Mouse (Mus musculus): ENCODE measurements around the gene Otud7a. TPM values are rescaled to one million over a fixed set of nuclear protein-coding genes. Genes with fewer than 3 reads are reported as not detected.

The Otud7a gene
- polyA plus RNA-seq, 1 experiment from 2014 or later = 3.2 TPM

DNA sequence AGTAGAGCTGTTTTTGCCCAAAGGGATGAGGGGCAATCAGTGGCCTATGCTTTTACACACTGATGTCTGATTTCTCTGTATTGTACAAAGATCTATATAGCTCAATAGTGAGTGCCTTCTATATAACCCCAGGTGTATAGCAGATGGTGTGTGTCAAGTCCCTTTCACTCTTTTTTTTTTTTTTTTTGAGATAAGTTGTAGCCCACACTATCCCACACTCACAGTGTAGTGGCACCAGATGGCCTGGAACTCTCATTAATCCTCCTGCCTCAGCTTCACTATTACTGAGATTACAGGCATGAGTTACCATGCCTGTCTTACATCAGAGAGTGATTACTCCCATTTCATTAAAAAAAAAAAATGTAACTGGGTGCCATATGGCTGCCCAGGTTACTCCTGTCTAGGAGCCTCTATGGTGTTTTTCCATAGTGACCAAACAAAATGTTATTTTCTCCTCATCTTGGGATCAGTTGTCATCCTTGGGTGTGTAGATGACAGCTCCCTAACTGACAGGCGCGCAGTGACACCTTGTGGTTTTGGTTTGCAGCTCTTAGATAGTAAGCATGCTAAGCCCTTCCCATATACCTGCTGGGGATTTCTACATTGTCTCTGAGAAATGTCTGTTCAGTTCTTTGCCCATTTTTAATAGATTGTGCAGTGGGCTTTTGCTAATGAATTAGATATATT, 141.8 kb downstream of the Otud7a start:
- Histone ChIP-seq H3K4me3 (no peak overlapping the region), H3K4me1 (replicated peaks) (no peaks in the 10 kb centered on the region), H3K9ac (no peak overlapping the region), H3K4me2 (no peak overlapping the region), H3K27me3 (no peaks in the 10 kb centered on the region), H3K36me3 (no peaks in the 10 kb centered on the region), H3K9me3 (no peaks in the 10 kb centered on the region), H3K27ac (no peak overlapping the region)
- peak; percentile 68 for ATAC-seq (ENCODE audit: low FRiP score)
- WGBS = 59% methylated on average over 2 of the region's 2 CpGs

DNA sequence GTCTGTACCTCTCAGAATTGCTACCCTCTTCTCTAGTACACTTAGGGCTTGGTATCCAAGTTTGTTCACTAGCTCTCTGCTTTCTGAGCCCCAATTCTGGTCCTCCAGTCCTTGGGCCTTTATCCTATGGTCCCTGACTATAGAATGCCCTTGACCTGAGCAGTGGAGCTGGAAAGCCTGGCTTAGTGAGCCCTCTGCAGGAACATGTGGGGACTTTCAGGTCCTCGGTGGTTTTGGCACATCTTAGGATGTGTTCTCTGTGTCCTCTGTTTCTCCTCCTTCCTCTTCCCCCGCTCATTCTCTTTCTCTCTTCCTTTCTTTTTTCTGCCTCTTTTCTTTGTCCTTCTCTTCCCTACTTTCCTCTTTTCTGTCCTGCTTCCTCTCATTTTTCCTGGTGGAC, 145.8 kb downstream of the Otud7a start:
- H3K4me2 ChIP-seq = no peak overlapping the region
- no peak for ATAC-seq (ENCODE audit: low FRiP score)
- no peaks in the 10 kb centered on the region for H3K9me3 ChIP-seq
- H3K9ac ChIP-seq = no peak overlapping the region
- H3K27ac ChIP-seq = no peak overlapping the region
- no peaks in the 10 kb centered on the region for H3K27me3 ChIP-seq
- H3K4me3 ChIP-seq = no peak overlapping the region
- 72% methylated on average over 2 of the region's 2 CpGs for WGBS
- H3K4me1 ChIP-seq (replicated peaks) = no peaks in the 10 kb centered on the region
- H3K36me3 ChIP-seq = no peaks in the 10 kb centered on the region

DNA sequence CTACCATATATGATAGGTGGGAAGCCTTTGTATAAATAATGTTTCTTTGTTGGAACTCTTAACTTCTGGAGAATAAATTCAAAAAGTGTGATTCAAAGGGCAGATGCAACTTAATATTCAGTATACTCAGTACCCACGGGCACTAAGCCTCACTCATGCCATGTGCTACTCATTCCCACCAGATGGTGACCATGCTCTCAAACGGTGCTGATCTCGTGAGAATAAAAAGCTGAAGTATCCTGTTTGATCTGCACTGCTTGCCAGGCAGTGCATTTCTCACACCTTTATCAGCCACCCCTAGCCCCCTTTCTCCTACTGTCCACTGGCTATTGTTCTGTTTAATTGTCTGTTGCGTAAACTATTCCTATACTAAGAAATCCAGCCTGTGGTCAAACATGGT, 146.8 kb downstream of the Otud7a start:
- no peaks in the 10 kb centered on the region for H3K36me3 ChIP-seq
- no peaks in the 10 kb centered on the region for H3K27me3 ChIP-seq
- no peak overlapping the region for H3K9ac ChIP-seq
- H3K4me3 ChIP-seq = no peak overlapping the region
- 76% methylated on average over 4 of the region's 4 CpGs for WGBS
- 0 out of 2 replicates have a peak, but pooled peaks have one; percentile 36 for ATAC-seq (ENCODE audit: low FRiP score)
- H3K9me3 ChIP-seq = no peaks in the 10 kb centered on the region
- no peak overlapping the region for H3K27ac ChIP-seq
- no peak overlapping the region for H3K4me2 ChIP-seq
- H3K4me1 ChIP-seq (replicated peaks) = no peaks in the 10 kb centered on the region

DNA sequence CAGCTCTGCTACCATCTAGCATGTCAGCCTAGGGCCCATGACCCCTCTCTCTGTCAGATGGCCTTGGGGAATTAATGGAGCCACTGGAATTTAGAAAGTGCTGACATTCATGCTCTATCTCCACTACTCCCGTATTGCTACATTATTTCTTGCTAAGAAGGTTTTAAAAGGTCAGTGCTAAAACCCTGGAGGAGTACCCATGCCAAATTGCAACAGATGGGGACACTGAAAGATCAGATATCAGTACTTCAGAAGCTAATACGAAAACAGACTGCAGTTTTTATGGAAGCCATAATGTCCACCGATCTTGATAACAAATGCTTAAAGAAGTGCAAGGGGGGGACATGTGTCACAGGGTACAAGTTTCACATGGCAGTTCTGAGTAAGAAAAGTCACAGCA, 147.5 kb downstream of the Otud7a start:
- ATAC-seq (ENCODE audit: low FRiP score) = no peak
- H3K27me3 ChIP-seq = no peaks in the 10 kb centered on the region
- no peaks in the 10 kb centered on the region for H3K9me3 ChIP-seq
- H3K27ac ChIP-seq = no peak overlapping the region
- no peak overlapping the region for H3K9ac ChIP-seq
- no peaks in the 10 kb centered on the region for H3K36me3 ChIP-seq
- no peak overlapping the region for H3K4me2 ChIP-seq
- no peaks in the 10 kb centered on the region for H3K4me1 ChIP-seq (replicated peaks)
- 84% methylated on average over 3 of the region's 3 CpGs for WGBS
- H3K4me3 ChIP-seq = no peak overlapping the region

DNA sequence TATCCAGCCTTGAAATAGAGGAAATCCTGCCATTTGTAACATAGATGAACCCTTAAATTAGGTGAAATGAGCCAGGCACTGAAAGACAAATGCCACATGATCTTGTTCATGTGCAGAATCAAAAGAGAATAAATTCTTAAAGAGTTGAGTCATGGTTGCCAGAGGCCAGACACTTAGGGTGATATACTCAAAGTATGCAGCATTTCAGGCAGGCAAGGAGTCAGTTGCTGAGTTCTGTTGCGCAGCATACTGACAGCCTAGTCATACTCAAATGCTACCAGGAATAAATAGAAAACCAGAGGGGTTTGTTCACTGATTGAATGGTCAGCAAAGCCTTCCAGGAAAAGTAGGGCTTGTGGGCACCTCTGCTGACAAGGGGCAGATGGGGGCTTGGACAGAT, 160.3 kb downstream of the Otud7a start:
- Histone ChIP-seq H3K27me3 (no peaks in the 10 kb centered on the region), H3K36me3 (no peaks in the 10 kb centered on the region), H3K27ac (no peak overlapping the region), H3K9me3 (no peaks in the 10 kb centered on the region), H3K9ac (no peak overlapping the region), H3K4me1 (replicated peaks) (no peaks in the 10 kb centered on the region), H3K4me2 (no peak overlapping the region), H3K4me3 (no peak overlapping the region)
- no peak for ATAC-seq (ENCODE audit: low FRiP score)
- 92% methylated on average over 1 of the region's 1 CpGs for WGBS

DNA sequence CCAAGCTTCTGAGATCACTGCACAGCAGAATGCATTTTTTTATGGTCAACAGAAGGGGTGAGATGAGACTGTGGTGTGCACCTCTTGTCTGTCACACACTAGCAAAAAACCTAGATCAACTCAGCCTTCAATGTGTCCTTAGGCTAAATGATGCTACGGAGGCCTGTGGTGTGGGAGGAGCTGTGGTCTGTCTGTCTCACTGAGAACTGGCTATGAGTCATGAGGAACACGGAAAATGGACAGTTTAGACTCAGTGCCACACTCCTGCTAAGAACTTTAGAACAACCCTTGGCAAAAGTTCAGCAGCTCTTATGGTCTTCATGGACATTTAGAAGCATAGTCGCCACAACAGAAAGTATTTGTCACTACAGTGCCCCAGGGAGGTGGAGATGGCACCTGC, 172.5 kb downstream of the Otud7a start:
- no peak overlapping the region for H3K27ac ChIP-seq
- WGBS = 90% methylated on average over 3 of the region's 3 CpGs
- peaks cover 3% of the 10 kb centered on the region; the same call in 1 of the 2 replicates for H3K4me1 ChIP-seq (replicated peaks)
- H3K9me3 ChIP-seq = no peaks in the 10 kb centered on the region
- ATAC-seq (ENCODE audit: low FRiP score) = no peak
- H3K4me2 ChIP-seq = no peak overlapping the region
- no peaks in the 10 kb centered on the region for H3K27me3 ChIP-seq
- no peak overlapping the region for H3K4me3 ChIP-seq
- H3K36me3 ChIP-seq = no peaks in the 10 kb centered on the region
- no peak overlapping the region for H3K9ac ChIP-seq

DNA sequence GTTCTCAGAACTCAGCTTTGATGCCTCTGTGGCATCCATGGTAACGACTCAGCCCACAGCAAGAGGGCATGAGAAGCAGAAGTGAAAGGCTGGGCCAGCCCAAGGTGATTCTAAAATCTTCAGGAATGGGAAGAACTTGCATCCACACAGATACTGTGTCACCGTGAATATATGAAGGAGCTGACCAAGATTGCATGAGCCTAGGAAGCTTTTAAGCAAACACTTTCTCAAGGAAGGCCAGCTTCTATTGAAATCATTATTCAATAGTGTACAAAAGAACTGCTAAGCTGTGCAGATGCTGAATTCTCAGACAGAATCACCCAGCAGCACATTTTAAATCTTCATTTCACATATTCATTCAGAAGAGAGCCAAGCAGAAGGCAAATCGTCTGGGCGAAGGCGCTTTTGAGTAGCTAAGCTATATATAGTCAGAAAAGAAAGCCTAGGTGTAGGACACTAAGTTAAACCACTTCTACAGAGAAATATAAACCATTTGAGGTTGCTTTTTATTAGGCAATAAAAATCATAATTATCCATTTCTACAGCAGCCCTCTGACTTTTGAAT, 176.3 kb downstream of the Otud7a start:
- Histone ChIP-seq H3K36me3 (no peaks in the 10 kb centered on the region), H3K9me3 (no peaks in the 10 kb centered on the region), H3K4me1 (replicated peaks) (peaks cover 3% of the 10 kb centered on the region; the same call in 1 of the 2 replicates), H3K27me3 (no peaks in the 10 kb centered on the region), H3K9ac (no peak overlapping the region), H3K27ac (no peak overlapping the region), H3K4me3 (no peak overlapping the region), H3K4me2 (no peak overlapping the region)
- whole genome bisulfite sequencing = 85% methylated on average over 5 of the region's 5 CpGs
- no peak for ATAC-seq (ENCODE audit: low FRiP score)

DNA sequence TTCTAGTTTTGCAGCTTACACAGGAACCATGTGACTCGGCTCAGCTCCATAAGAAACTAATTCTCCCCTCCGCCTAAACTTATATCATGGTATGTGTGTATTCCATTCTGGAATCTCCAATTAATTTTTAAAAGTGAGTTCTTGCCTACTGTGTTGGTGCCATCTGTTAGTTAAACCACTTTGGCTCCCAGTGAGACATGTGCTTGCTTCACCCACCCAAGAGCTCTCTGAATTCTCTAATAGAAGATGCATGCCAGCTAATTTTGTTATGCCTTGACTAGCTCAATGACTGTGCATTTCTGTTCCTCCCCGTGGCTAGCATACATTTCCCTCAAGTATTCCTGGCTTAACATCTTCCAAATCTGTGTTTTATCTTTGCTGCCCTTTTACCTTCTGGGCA, 193.1 kb downstream of the Otud7a start:
- Histone ChIP-seq H3K9me3 (no peaks in the 10 kb centered on the region), H3K4me2 (no peak overlapping the region), H3K9ac (no peak overlapping the region), H3K4me3 (no peak overlapping the region), H3K27ac (no peak overlapping the region), H3K4me1 (replicated peaks) (no peaks in the 10 kb centered on the region), H3K27me3 (no peaks in the 10 kb centered on the region), H3K36me3 (no peaks in the 10 kb centered on the region)
- no peak for ATAC-seq (ENCODE audit: low FRiP score)
- WGBS = 89% methylated on average over 3 of the region's 3 CpGs

DNA sequence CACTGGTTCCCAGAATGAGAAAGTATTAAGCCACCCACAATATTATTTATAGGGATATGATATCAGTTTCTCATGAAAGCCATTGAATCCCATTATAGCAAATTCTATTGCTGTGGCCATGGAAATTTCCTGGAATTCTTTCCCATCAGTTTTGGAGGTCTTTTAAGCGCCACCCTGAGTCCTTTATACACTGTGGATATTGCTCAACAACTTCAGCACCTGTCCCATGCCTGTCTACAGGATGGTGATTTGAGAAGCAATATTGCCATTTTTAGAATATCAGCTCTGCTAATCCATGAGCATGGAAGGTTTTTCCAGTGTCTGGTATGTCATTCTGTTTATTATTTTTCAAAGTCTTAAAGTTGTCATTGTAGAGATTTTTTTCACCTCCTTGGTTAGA, 199.5 kb downstream of the Otud7a start:
- 89% methylated on average over 1 of the region's 1 CpGs for WGBS
- Histone ChIP-seq H3K9me3 (no peaks in the 10 kb centered on the region), H3K9ac (no peak overlapping the region), H3K4me1 (replicated peaks) (no peaks in the 10 kb centered on the region), H3K27me3 (no peaks in the 10 kb centered on the region), H3K27ac (no peak overlapping the region), H3K4me3 (no peak overlapping the region), H3K36me3 (no peaks in the 10 kb centered on the region), H3K4me2 (no peak overlapping the region)
- ATAC-seq (ENCODE audit: low FRiP score) = no peak

DNA sequence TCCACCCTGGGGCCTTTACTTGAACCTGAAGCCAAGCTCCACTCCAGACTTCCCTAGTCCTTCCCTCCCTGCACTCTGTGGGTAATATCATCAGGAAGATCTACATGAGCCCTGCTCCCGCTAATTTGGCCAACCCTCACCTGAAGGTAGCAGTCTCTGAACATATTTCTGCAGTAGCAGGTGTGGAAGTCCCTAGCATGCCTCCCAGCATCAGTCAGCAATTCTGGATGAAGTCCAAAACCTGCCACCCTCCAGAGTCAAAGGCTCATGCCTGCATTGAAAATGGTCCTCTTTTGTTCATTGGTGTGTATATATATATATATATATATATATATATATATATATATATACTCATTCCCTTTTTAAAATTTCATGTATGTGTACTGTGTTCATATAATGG, 202.6 kb downstream of the Otud7a start:
- Histone ChIP-seq H3K27me3 (no peaks in the 10 kb centered on the region), H3K4me1 (replicated peaks) (no peaks in the 10 kb centered on the region), H3K36me3 (peaks cover 10% of the 10 kb centered on the region; the same call in 1 of the 2 replicates), H3K4me3 (no peak overlapping the region), H3K9ac (no peak overlapping the region), H3K9me3 (no peaks in the 10 kb centered on the region), H3K27ac (no peak overlapping the region), H3K4me2 (no peak overlapping the region)
- 88% methylated on average over 1 of the region's 1 CpGs for WGBS
- no peak for ATAC-seq (ENCODE audit: low FRiP score)

DNA sequence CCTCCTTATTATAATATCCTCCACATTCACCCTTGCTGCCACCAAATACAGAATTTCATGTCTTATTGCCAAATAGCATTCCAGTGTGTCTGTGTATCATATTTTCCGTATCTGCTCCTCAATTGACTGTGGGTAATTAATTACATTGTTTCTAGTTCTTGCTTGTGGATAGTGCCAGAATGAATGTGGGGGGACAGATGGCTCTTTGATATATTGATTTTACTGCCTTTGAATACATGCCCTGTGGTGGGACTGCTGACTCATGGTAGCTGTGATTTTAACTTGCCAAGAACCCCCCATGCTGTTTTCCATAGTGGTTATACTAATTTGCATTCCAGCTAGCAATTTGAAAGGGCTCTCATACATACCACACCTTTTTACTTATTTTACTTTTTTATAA, 215.7 kb downstream of the Otud7a start:
- WGBS = 63% methylated on average over 1 of the region's 1 CpGs
- Histone ChIP-seq H3K27me3 (no peaks in the 10 kb centered on the region), H3K4me2 (no peak overlapping the region), H3K36me3 (no peaks in the 10 kb centered on the region), H3K4me1 (replicated peaks) (no peaks in the 10 kb centered on the region), H3K9ac (no peak overlapping the region), H3K9me3 (no peaks in the 10 kb centered on the region), H3K4me3 (no peak overlapping the region), H3K27ac (no peak overlapping the region)
- ATAC-seq (ENCODE audit: low FRiP score) = no peak

DNA sequence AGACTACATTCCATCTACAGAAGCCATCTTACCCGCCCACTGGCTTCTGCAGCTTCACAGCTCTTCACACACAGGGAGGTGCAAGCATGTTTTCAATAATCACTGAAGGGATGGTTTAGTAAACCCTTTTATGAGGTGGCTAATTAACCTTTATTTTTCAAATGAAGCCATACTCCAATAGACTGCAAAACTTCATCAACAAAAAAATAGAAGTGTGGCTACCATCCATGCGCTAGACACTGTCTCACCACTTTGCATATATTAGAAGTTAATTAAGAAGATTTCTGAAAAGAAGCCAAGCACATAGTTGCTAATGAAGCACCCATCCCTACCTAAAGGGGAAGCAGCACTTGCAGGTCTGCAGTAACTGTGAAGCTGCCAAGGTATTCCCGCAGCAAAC, 218.2 kb downstream of the Otud7a start:
- H3K36me3 ChIP-seq = no peaks in the 10 kb centered on the region
- no peak overlapping the region for H3K9ac ChIP-seq
- H3K4me3 ChIP-seq = no peak overlapping the region
- ATAC-seq (ENCODE audit: low FRiP score) = no peak
- H3K27ac ChIP-seq = no peak overlapping the region
- H3K27me3 ChIP-seq = no peaks in the 10 kb centered on the region
- 87% methylated on average over 3 of the region's 3 CpGs for WGBS
- H3K4me1 ChIP-seq (replicated peaks) = peaks cover 4% of the 10 kb centered on the region
- H3K9me3 ChIP-seq = no peaks in the 10 kb centered on the region
- no peak overlapping the region for H3K4me2 ChIP-seq

DNA sequence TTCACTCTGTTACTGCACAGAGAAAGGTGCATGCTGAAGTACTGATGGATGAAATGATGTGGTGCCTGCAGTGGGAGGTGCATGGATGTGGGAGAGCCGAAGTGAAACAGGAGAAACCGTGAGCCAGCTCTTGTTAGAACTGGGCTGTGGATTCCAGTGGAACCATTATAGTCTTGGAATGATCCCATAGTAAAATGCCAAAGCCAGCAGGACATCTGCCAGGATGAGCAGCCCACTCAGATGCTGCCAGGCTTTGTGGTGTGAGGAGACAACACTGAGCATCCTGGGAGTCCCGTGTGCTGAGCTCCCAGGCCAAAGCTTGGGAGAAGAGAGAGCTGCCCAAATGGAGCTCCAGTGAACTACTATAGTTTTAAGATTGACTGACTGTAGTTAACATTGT, 220.9 kb downstream of the Otud7a start:
- no peak for ATAC-seq (ENCODE audit: low FRiP score)
- H3K27me3 ChIP-seq = no peaks in the 10 kb centered on the region
- H3K9ac ChIP-seq = no peak overlapping the region
- no peaks in the 10 kb centered on the region for H3K9me3 ChIP-seq
- no peak overlapping the region for H3K4me2 ChIP-seq
- H3K4me1 ChIP-seq (replicated peaks) = peaks cover 19% of the 10 kb centered on the region
- H3K36me3 ChIP-seq = no peaks in the 10 kb centered on the region
- H3K4me3 ChIP-seq = no peak overlapping the region
- H3K27ac ChIP-seq = no peak overlapping the region
- WGBS = 84% methylated on average over 3 of the region's 3 CpGs
